Mouse (Mus musculus): ENCODE data around the gene Ptprt.

DNA sequence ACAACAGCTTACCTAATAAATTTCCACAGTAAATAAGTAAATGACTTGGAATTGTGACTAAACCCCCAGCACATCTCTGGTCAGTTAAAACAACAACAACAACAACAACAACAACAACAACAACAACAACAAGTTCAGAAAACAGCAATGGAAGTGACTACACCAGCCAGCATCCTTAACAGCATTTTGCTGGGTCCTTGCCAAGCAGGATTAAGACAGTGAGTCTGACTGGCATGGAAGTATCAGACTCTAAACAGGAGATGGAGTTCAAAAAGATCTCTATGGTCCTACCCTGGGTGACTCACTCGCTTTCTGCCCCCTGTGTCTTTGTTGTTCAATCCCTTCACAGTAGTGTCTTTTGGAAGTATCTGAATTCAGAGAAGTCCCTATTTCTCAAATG lies 1035.1 kb downstream of the Ptprt start:
- TF ChIP-seq POLR2A (IDR thresholded peaks at IDR 0.05; ENCODE audit: low read depth, low read length): no peak
- no peak for TF ChIP-seq TBP (conservative IDR thresholded peaks at IDR 0.05; ENCODE audit: low read depth, low read length)
- TF ChIP-seq TCF12 (IDR thresholded peaks at IDR 0.05; ENCODE audit: low read depth, low read length): no peak
- no peak for TF ChIP-seq EP300 (IDR thresholded peaks at IDR 0.05; ENCODE audit: low read length)
- no peak for TF ChIP-seq USF1 (IDR thresholded peaks at IDR 0.05; ENCODE audit: low read depth, low read length)
- TF ChIP-seq ETS1 (conservative IDR thresholded peaks at IDR 0.05; ENCODE audit: low read depth, low read length): no peak
- TF ChIP-seq E2F4 (IDR thresholded peaks at IDR 0.05; ENCODE audit: insufficient replicate concordance, low read depth, low read length): no peak

Measured in CH12.LX (cell line).